Mouse (Mus musculus) small intestine, adult 2 months (tissue): ENCODE data around the gene Trem2.

ENCODE experiments used
- CTCF ChIP-seq: fragments of 200-500 bp; IDR thresholded peaks from 2 replicates; pipeline ENCODE4 v1.5.1; 2012; ENCODE audit warnings: low read depth, mild to moderate bottlenecking, control low read depth, inconsistent platforms, low read length, moderate library complexity, mixed read lengths; ENCODE audit not compliant: insufficient replicate concordance, insufficient read length; ENCODE audit errors: extremely low read depth
- POLR2A ChIP-seq: fragments of 200-500 bp; IDR thresholded peaks from 2 replicates; pipeline ENCODE4 v1.6.1; 2012; ENCODE audit warnings: low read depth, mild to moderate bottlenecking, control low read depth, inconsistent platforms, low read length, moderate library complexity

- TF ChIP-seq CTCF (no peak), POLR2A (no peak)
Observed at GRCm38 (mm10) chr17:48360462-48360861, 14.3 kb downstream of the Trem2 start.
